30 mouse cellular contexts compared by ENCODE assay signal in the genomic region with DNA sequence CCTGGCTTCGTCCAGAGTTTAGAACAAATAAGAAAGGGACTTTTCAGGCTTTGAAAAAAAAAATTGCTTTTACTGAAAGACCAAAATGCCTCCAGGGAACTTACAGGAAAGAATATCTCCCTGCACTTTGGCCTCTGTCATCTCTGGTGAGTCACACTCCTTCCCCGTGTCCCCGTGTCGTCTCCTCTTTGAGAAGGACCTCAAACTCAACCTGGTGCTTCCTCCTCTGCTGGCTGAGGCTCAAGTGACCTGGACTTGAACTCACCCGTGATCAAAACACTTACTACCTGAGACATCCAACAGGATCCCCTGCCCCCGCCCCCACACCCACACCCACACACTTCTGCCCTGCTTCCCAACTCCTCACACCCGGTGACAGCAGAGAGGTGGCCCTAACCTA.
DNase-seq lines count a peak whose midpoint lies in the region; ATAC-seq and TF ChIP-seq lines count a peak whose summit lies in the region.
"Had no signal": no experiment of that assay in that cellular context is flagged by ENCODE, and none has a peak within 500 bp of the region (broad histone marks: within the 10 kb centered on the region; RNA-seq: fewer than 3 reads in every experiment).

No protein-coding gene starts in this region.

- WGBS in spleen, adult 2 months: 45% methylated on average over 7 of the region's 7 CpGs
- 88% methylated on average over 7 of the region's 7 CpGs for WGBS in forebrain, embryonic 12.5 days
- WGBS in thymus, adult 2 months: 66% methylated on average over 7 of the region's 7 CpGs

- no peak for TF ChIP-seq CTCF in spleen, adult 2 months (IDR thresholded peaks at IDR 0.05; ENCODE audit: extremely low read depth, insufficient read depth, insufficient read length, insufficient replicate concordance)
- no peak for TF ChIP-seq CTCF in thymus, adult 2 months (IDR thresholded peaks at IDR 0.05; ENCODE audit: borderline replicate concordance, control insufficient read depth, extremely low read depth, insufficient read depth, low read length, poor library complexity)

- H3K4me2 ChIP-seq in forebrain, embryonic 12.5 days: no peak overlapping the region
- H3K4me2 ChIP-seq: heart, embryonic 15.5 days; hindbrain, embryonic 12.5 days; limb, embryonic 12.5 days; liver, embryonic 15.5 days; lung, embryonic 14.5 days; midbrain, embryonic 15.5 days; neural tube, embryonic 15.5 days had no signal

- H3K4me3 ChIP-seq in spleen, adult 2 months (ENCODE audit: extremely low read depth, insufficient read depth, insufficient read length): no peak overlapping the region
- H3K4me3 ChIP-seq in forebrain, embryonic 12.5 days (replicated peaks): no peak overlapping the region
- H3K4me3 ChIP-seq in thymus, adult 2 months (ENCODE audit: control insufficient read depth, insufficient read depth, low read length): no peak overlapping the region
- H3K4me3 ChIP-seq: erythroblast, embryonic 14.5 days; heart, embryonic 10.5 days; heart, embryonic 15.5 days; hindbrain, embryonic 12.5 days; left cerebral cortex, adult 2 months; limb, embryonic 12.5 days; liver, embryonic 15.5 days; midbrain, embryonic 10.5 days; midbrain, embryonic 15.5 days; neural tube, embryonic 15.5 days had no signal

- H3K27ac ChIP-seq in spleen, adult 2 months (ENCODE audit: insufficient read depth, low read length): peak overlapping the region; percentile 47; the same call in 1 of the 2 replicates
- no peak overlapping the region for H3K27ac ChIP-seq in forebrain, embryonic 12.5 days
- no peak overlapping the region for H3K27ac ChIP-seq in thymus, adult 2 months (ENCODE audit: control insufficient read depth, insufficient read depth, low read length)
- H3K27ac ChIP-seq: heart, embryonic 10.5 days; heart, embryonic 15.5 days; hindbrain, embryonic 12.5 days; hindbrain, postnatal 0 days; left cerebral cortex, adult 2 months; limb, embryonic 12.5 days; liver, embryonic 15.5 days; midbrain, embryonic 10.5 days; midbrain, embryonic 15.5 days; neural tube, embryonic 15.5 days had no signal

- intact Hi-C loops in heart, postnatal 36 days (cut with DNase I): no loop called here

- no peak for TF ChIP-seq POLR2A in spleen, adult 2 months (IDR thresholded peaks at IDR 0.05; ENCODE audit: low read depth, low read length)
- TF ChIP-seq POLR2A in thymus, adult 2 months (IDR thresholded peaks at IDR 0.05; ENCODE audit: control insufficient read depth, extremely low read depth, insufficient read depth, low read length, poor library complexity): no peak

- H3K27me3 ChIP-seq in spleen, adult 2 months (ENCODE audit: control insufficient read depth, insufficient read depth, low read length): no peaks in the 10 kb centered on the region
- H3K27me3 ChIP-seq in forebrain, embryonic 12.5 days: no peaks in the 10 kb centered on the region
- H3K27me3 ChIP-seq in thymus, adult 2 months (ENCODE audit: control insufficient read depth, insufficient read depth, low read length): no peaks in the 10 kb centered on the region
- H3K27me3 ChIP-seq: heart, embryonic 15.5 days; hindbrain, embryonic 12.5 days; limb, embryonic 12.5 days; liver, embryonic 15.5 days; midbrain, embryonic 15.5 days; neural tube, embryonic 15.5 days; Patski had no signal

- DNase-seq in adrenal gland, adult 2 months: peak; percentile 9
- DNase-seq in adrenal gland, postnatal 25 days: no peak
- DNase-seq in spleen, adult 2 months (ENCODE audit: low read depth in 1 of 2, low spot score in 2 of 2): no peak
- no peak for DNase-seq in spleen, postnatal 10 days (ENCODE audit: low spot score in 2 of 2)
- no peak for DNase-seq in thymus, adult 2 months
- no peak for DNase-seq in heart, postnatal 36 days
- DNase-seq: adrenal gland, postnatal 14 days; cerebellum, adult 11-12 months; cerebellum, postnatal 10 days; forebrain, postnatal 0 days; gastrocnemius, postnatal 10 days; lung, embryonic 14.5 days; lung, postnatal 14 days; right cerebral cortex, adult 18-20 months; right cerebral cortex, postnatal 4 days; thymus, postnatal 36 days had no signal

- peaks cover 40% of the 10 kb centered on the region for H3K4me1 ChIP-seq in spleen, adult 2 months (ENCODE audit: control insufficient read depth, insufficient read depth, insufficient read length)
- H3K4me1 ChIP-seq in forebrain, embryonic 12.5 days: no peaks in the 10 kb centered on the region
- peaks cover 20% of the 10 kb centered on the region for H3K4me1 ChIP-seq in thymus, adult 2 months (replicated peaks; ENCODE audit: control insufficient read depth, insufficient read depth, low read length)
- H3K4me1 ChIP-seq: heart, embryonic 10.5 days; heart, embryonic 15.5 days; hindbrain, embryonic 12.5 days; limb, embryonic 12.5 days; midbrain, embryonic 10.5 days; midbrain, embryonic 15.5 days; neural tube, embryonic 15.5 days had no signal

- no peak overlapping the region for H3K9ac ChIP-seq in forebrain, embryonic 12.5 days
- H3K9ac ChIP-seq: forebrain, postnatal 0 days; heart, embryonic 15.5 days; hindbrain, embryonic 12.5 days; limb, embryonic 12.5 days; liver, embryonic 15.5 days; lung, embryonic 14.5 days; midbrain, embryonic 15.5 days; neural tube, embryonic 15.5 days had no signal

- ATAC-seq in megakaryocyte, adult 5-6 weeks (ENCODE audit: poor library complexity, severe bottlenecking): peak; percentile 38
- ATAC-seq in forebrain, embryonic 12.5 days (ENCODE audit: low FRiP score): no peak
- ATAC-seq: forebrain, postnatal 0 days; hindbrain, postnatal 0 days; midbrain, embryonic 15.5 days; Patski had no signal

- H3K9me3 ChIP-seq in forebrain, embryonic 12.5 days: no peaks in the 10 kb centered on the region
- H3K9me3 ChIP-seq: heart, embryonic 10.5 days; heart, embryonic 15.5 days; hindbrain, embryonic 12.5 days; limb, embryonic 12.5 days; liver, embryonic 15.5 days; midbrain, embryonic 10.5 days; midbrain, embryonic 15.5 days; neural tube, embryonic 15.5 days had no signal

- H3K36me3 ChIP-seq in spleen, adult 2 months (ENCODE audit: control insufficient read depth, insufficient read depth, low read length): peaks cover under 1% of the 10 kb centered on the region
- no peaks in the 10 kb centered on the region for H3K36me3 ChIP-seq in forebrain, embryonic 12.5 days (replicated peaks)
- peaks cover 1% of the 10 kb centered on the region; the same call in 1 of the 2 replicates for H3K36me3 ChIP-seq in thymus, adult 2 months (ENCODE audit: control insufficient read depth, insufficient read depth, low read length)
- H3K36me3 ChIP-seq: heart, embryonic 10.5 days; heart, embryonic 15.5 days; hindbrain, embryonic 12.5 days; limb, embryonic 12.5 days; liver, embryonic 15.5 days; midbrain, embryonic 15.5 days had no signal
